Mouse (Mus musculus) kidney, adult 2 months (tissue): ENCODE measurements at regions not wholly inside any gene's neighbourhood (a gene's known extent, or its start where the extent isn't known, plus 50 kb on each side); places are given as distances from the start of the nearest gene placed in this dataset.

Source experiments
- CTCF ChIP-seq: fragments of 200-500 bp; conservative IDR thresholded peaks from 2 replicates; pipeline ENCODE4 v1.5.1; 2011; ENCODE audit warnings: low read depth, mild to moderate bottlenecking, control low read depth, low read length, moderate library complexity, mixed read lengths; ENCODE audit not compliant: insufficient read depth, insufficient read length
- POLR2A ChIP-seq: fragments of 200-500 bp; IDR thresholded peaks from one replicate; pipeline ENCODE4 v1.6.1; 2011; ENCODE audit warnings: low read depth, low read length, control low read depth

- TF ChIP-seq CTCF (no peak), POLR2A (no peak)
Measured at GRCm38 (mm10) chr14:76780572-76781523, 224.2 kb upstream of the Serp2 start.
